Mouse (Mus musculus): Measurements from ENCODE around the gene Tpbpa. TPM values are rescaled to one million over a fixed set of nuclear protein-coding genes. Genes with fewer than 3 reads are reported as not detected.
"Not testable (repeated sequence)": the region's sequence is repeated elsewhere in the genome, so short reads cannot be mapped to it uniquely, and the experiment has no call there.

Tpbpa gene
- polyA plus RNA-seq (2016; fragmentation: Nextera tagmentation; extraction: Ambion mirVana) = not detected in 2 replicates

DNA sequence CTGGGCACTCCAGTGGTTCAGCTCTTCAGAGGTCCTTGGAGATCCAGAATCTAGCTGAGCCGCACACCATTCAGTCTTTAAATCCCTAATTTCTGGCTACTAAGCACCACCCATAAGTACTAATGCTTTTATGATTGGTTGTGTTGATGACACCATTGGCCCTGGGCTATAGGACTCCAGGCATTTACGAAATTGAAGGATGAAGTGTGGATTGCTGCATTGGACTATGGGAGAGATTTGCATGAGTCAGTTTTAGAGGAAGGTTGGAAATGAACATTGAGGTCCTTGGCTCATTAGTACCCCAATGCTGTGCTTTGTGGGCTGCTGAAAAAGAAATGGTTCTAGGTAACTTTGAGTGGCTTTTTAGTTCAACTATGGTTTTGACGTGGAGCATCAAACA, at the start of gene Tpbpa:
Tpbpa (minus strand) TSS at position 101 of the 400 bp plus-strand sequence.
- 83% methylated on average over 3 of the region's 3 CpGs for WGBS
- DNase-seq (ENCODE audit: extremely low spot score, low spot score); H3K4me3 ChIP-seq; H3K4me1 ChIP-seq; H3K27ac ChIP-seq; H3K27me3 ChIP-seq (ENCODE audit: poor library complexity, severe bottlenecking); H3K36me3 ChIP-seq (replicated peaks): not testable (repeated sequence)
- H3K9me3 ChIP-seq = peaks cover 44% of the 10 kb centered on the region

DNA sequence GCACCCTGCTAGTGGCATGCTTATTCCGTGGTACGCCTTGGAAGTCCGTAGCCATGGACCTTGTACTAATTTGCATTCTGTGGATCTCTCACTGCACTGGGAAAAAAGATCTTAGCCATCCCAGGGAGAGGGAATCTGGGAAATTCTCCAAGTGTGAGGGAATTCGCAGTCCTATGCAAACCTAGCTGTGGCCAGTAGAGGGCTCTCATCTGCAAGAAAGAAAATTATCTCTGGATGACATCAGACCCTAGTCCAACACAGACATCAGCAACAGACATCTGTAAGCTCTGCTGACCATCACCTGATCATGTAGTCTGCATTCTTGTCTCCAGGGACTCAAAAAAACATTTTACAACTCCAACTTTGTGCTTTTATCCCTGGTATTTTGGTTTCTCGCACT, 45.1 kb upstream of the Tpbpa start:
- H3K9me3 ChIP-seq; H3K4me1 ChIP-seq; H3K4me3 ChIP-seq; H3K36me3 ChIP-seq (replicated peaks); H3K27me3 ChIP-seq (ENCODE audit: poor library complexity, severe bottlenecking); DNase-seq (ENCODE audit: extremely low spot score, low spot score); H3K27ac ChIP-seq: not testable (repeated sequence)
- WGBS = 86% methylated on average over 5 of the region's 5 CpGs

DNA sequence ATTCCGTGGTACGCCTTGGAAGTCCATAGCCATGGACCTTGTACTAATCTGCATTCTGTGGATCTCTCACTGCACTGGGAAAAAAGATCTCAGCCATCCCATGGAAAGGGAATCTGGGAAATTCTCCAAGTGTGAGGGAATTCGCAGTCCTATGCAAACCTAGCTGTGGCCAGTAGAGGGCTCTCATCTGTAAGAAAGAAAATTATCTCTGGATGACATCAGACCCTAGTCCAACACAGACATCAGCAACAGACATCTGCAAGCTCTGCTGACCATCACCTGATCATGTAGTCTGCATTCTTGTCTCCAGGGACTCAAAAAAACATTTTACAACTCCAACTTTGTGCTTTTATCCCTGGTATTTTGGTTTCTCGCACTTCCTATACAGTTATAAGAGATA, 30.5 kb upstream of the Tpbpa start:
- H3K36me3 ChIP-seq (replicated peaks); H3K27ac ChIP-seq; H3K27me3 ChIP-seq (ENCODE audit: poor library complexity, severe bottlenecking); DNase-seq (ENCODE audit: extremely low spot score, low spot score); H3K4me1 ChIP-seq; H3K9me3 ChIP-seq; H3K4me3 ChIP-seq: not testable (repeated sequence)
- 68% methylated on average over 4 of the region's 4 CpGs for WGBS

DNA sequence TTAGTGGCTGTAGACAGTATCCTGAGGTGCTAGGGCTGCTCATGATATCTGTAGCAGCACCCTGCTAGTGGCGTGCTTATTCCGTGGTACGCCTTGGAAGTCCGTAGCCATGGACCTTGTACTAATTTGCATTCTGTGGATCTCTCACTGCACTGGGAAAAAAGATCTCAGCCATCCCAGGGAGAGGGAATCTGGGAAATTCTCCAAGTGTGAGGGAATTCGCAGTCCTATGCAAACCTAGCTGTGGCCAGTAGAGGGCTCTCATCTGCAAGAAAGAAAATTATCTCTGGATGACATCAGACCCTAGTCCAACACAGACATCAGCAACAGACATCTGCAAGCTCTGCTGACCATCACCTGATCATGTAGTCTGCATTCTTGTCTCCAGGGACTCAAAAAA, 22.2 kb upstream of the Tpbpa start:
- H3K27ac ChIP-seq; H3K4me3 ChIP-seq; H3K36me3 ChIP-seq (replicated peaks); DNase-seq (ENCODE audit: extremely low spot score, low spot score); H3K4me1 ChIP-seq; H3K27me3 ChIP-seq (ENCODE audit: poor library complexity, severe bottlenecking): not testable (repeated sequence)
- 39% methylated on average over 5 of the region's 5 CpGs for WGBS
- H3K9me3 ChIP-seq = peaks cover 31% of the 10 kb centered on the region

DNA sequence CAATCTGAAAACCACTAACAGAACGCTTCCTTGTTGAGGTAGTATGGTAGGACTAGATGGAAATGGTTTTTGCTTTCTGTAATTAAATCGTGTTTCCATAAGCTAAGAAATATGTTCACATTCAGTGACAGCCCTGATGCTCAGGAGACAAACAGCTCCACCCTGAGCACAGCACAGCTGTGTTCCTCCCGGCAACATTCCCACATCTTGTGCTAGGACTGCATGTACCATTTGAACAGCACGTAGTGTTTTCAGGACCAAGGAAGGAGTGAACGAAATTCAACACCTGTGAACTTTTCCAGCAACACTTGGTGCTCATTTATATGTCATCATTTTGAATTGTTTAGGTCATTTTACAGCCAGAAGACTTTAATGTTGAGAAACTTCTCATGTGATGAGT, 19.9 kb upstream of the Tpbpa start:
- no peak for DNase-seq (ENCODE audit: extremely low spot score, low spot score)
- H3K27ac ChIP-seq = no peak overlapping the region
- H3K36me3 ChIP-seq (replicated peaks) = no peaks in the 10 kb centered on the region
- H3K9me3 ChIP-seq = peaks cover 46% of the 10 kb centered on the region
- no peaks in the 10 kb centered on the region for H3K4me1 ChIP-seq
- whole genome bisulfite sequencing = 69% methylated on average over 5 of the region's 5 CpGs
- H3K27me3 ChIP-seq (ENCODE audit: poor library complexity, severe bottlenecking) = no peaks in the 10 kb centered on the region
- H3K4me3 ChIP-seq = no peak overlapping the region

DNA sequence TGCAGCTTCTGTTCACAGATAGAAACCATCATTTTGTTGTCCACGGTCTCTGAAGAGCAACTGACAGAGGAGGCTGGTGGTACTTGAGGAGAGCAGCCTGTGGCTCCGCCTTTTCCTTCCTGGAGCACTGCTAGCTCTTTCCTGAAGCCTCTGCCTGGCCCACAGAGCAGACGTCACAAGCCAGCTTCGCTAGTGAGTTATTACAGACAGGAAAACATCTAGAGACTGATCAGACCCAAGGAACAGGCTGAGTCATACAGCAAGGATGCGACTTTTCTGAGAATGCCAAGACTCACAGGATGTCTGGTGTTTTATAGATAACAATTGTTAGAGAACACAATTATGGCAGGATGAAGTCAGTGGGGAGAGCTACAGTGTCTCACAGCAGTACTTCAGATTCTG, 5.3 kb downstream of the Tpbpa start, which contains the start of the genes Gm49391 and Ctla2a:
Gm49391 (minus strand) TSS at position 72 of the 402 bp plus-strand sequence.
Ctla2a (minus strand) TSS at position 126 of the 402 bp plus-strand sequence.
- DNase-seq (ENCODE audit: extremely low spot score, low spot score) = no peak
- H3K4me1 ChIP-seq = no peaks in the 10 kb centered on the region
- peaks cover 29% of the 10 kb centered on the region for H3K9me3 ChIP-seq
- H3K27ac ChIP-seq = no peak within 1 kb of the TSS
- H3K4me3 ChIP-seq = no peak within 1 kb of the TSS
- H3K36me3 ChIP-seq (replicated peaks) = no peaks in the 10 kb centered on the region
- no peaks in the 10 kb centered on the region for H3K27me3 ChIP-seq (ENCODE audit: poor library complexity, severe bottlenecking)
- WGBS = 67% methylated on average over 5 of the region's 5 CpGs

DNA sequence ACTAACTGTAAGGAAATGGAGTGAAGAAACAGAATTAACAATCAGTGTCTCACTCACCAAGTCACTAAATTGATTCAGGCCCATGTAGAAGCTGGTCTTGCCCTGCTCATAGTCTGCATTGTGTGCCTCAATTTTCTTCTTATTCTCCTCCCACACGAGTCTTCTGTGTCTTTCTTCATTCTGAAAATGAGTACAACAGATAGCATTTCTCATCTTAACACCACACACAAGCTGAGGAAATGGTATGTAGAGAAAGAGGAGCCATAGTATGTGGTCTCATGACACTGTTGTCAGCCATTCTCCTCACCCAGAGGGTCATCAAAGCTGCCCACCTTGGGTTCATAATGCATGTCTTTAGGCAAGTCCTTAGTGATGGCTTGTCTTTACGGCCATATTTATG, 6.3 kb downstream of the Tpbpa start, which contains the start of gene Gm49393:
Gm49393 (minus strand) TSS at position 101 of the 400 bp plus-strand sequence.
- H3K27ac ChIP-seq; H3K4me3 ChIP-seq; H3K36me3 ChIP-seq (replicated peaks); H3K27me3 ChIP-seq (ENCODE audit: poor library complexity, severe bottlenecking); H3K4me1 ChIP-seq; DNase-seq (ENCODE audit: extremely low spot score, low spot score): not testable (repeated sequence)
- WGBS = 77% methylated on average over 2 of the region's 2 CpGs
- H3K9me3 ChIP-seq = peaks cover 28% of the 10 kb centered on the region

DNA sequence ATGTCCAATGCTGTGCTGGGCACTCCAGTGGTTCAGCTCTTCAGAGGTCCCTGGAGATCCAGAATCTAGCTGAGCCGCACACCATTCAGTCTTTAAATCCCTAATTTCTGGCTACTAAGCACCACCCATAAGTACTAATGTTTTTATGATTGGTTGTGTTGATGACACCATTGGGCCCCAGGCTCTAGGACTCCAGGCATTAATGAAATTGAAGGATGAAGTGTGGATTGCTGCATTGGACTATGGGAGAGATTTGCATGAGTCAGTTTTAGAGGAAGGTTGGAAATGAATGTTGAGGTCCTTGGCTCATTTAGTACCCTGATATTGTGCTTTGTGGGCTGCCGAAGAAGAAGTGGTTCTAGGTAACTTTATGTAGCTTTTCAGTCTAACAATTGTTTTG, 37.0 kb downstream of the Tpbpa start, which contains the start of gene Tpbpb:
Tpbpb (minus strand) TSS at position 101 of the 400 bp plus-strand sequence.
- not testable (repeated sequence) for DNase-seq (ENCODE audit: extremely low spot score, low spot score); H3K4me3 ChIP-seq; H3K27ac ChIP-seq; H3K27me3 ChIP-seq (ENCODE audit: poor library complexity, severe bottlenecking); H3K4me1 ChIP-seq; H3K36me3 ChIP-seq (replicated peaks)
- H3K9me3 ChIP-seq = peaks cover 11% of the 10 kb centered on the region; the same call in 1 of the 2 replicates
- 88% methylated on average over 2 of the region's 2 CpGs for WGBS

DNA sequence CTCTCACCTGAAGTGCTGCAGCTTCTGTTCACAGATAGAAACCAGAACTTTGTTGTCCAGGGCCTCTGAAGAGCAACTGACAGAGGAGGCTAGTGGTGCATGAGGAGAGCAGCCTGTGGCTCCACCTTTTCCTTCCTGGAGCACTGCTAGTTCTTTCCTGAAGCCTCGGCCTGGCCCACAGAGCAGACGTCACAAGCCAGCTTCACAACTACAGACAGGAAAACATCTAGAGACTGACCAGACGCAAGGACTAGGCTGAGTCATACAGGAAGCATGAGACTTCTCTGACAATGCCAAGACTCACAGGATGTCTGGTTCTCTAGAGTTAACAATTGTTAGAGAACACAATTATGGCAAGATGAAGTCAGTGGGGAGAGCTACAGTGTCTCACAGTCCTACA, 44.5 kb downstream of the Tpbpa start, which contains the start of gene Ctla2b:
Ctla2b (minus strand) TSS at position 120 of the 400 bp plus-strand sequence.
- no peaks in the 10 kb centered on the region for H3K4me1 ChIP-seq
- peaks cover 19% of the 10 kb centered on the region; the same call in 1 of the 2 replicates for H3K9me3 ChIP-seq
- no peak within 1 kb of the TSS for H3K4me3 ChIP-seq
- no peaks in the 10 kb centered on the region for H3K27me3 ChIP-seq (ENCODE audit: poor library complexity, severe bottlenecking)
- WGBS = 88% methylated on average over 3 of the region's 3 CpGs
- DNase-seq (ENCODE audit: extremely low spot score, low spot score) = no peak
- no peaks in the 10 kb centered on the region for H3K36me3 ChIP-seq (replicated peaks)
- no peak within 1 kb of the TSS for H3K27ac ChIP-seq

DNA sequence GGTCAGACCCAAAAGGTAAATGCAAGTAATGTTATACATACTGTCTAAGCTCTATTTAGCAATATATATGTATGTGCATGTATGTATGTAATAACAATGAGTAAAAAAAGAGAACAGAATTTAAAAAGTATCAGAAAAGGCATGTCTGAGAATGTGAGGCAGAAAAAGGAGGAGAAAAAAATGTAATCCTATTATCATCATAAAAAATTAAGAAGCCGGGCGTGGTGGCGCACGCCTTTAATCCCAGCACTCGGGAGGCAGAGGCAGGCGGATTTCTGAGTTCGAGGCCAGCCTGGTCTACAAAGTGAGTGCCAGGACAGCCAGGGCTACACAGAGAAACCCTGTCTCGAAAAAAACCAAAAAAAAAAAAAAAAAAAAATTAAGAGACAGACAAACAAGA, 45.0 kb downstream of the Tpbpa start, which contains the start of gene Gm49392:
Gm49392 (minus strand) TSS at position 101 of the 400 bp plus-strand sequence.
- H3K27ac ChIP-seq; H3K4me3 ChIP-seq; H3K36me3 ChIP-seq (replicated peaks); H3K4me1 ChIP-seq; DNase-seq (ENCODE audit: extremely low spot score, low spot score); H3K27me3 ChIP-seq (ENCODE audit: poor library complexity, severe bottlenecking): not testable (repeated sequence)
- peaks cover 17% of the 10 kb centered on the region; the same call in 1 of the 2 replicates for H3K9me3 ChIP-seq
- 89% methylated on average over 8 of the region's 8 CpGs for WGBS

DNA sequence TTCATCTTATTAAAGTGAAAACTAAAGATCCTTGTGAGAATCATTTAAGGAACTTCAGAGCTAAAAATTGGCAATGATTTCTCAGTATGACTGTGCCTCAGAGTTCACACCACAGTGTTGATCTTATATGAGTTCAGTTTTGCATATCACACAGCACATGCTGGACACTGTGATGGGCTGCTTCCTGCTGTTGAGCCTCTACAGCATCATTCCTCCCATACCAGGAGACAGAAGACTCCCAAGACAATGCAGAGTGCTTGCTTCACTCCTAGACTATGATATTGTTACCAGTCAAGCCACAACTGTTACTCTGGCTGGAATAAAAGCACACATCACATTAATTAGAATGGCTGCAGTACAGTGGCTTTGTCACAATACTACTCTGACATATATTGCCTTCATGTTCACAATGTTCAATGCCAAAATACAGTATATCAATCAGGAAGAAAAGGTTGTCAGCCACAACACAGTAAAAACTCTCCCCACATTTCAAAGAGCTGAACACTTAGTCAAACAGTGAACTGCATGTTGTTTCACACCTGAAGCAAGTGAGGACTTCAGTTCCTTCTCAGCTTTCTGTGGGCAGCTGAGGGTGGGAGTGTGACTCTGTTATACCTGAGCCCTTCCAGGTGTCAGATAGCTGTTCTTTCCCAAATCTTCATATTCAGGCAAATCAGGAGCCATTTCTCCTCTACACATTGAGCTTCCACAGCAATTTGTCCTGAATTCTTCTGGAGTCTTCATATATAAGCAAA, 46.2 kb downstream of the Tpbpa start:
- no peaks in the 10 kb centered on the region for H3K4me1 ChIP-seq
- H3K27me3 ChIP-seq (ENCODE audit: poor library complexity, severe bottlenecking) = no peaks in the 10 kb centered on the region
- peaks cover 20% of the 10 kb centered on the region for H3K9me3 ChIP-seq
- H3K27ac ChIP-seq = no peak overlapping the region
- DNase-seq (ENCODE audit: extremely low spot score, low spot score) = no peak
- no peak overlapping the region for H3K4me3 ChIP-seq
- no peaks in the 10 kb centered on the region for H3K36me3 ChIP-seq (replicated peaks)

DNA sequence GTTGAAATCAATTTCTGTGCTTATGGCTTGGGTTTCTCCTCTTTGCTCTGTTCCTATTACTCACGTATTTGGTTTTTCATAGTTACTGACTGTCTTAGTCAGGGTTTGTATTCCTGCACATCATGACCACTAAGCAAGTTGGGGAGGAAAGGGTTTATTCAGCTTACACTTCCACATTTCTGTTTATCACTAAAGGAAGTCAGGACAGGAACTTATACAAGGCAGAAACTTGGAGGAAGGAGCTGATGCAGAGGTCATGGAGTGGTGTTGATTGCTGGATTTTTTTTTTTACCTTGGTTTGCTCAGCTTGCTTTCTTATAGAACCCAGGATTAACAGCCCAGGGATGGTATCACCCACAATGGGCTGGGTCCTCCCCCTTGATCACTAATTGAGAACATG, 49.5 kb downstream of the Tpbpa start:
- no peaks in the 10 kb centered on the region for H3K4me1 ChIP-seq
- WGBS = 97% methylated on average over 1 of the region's 1 CpGs

More for the DNA sequence above, 49.5 kb downstream of the Tpbpa start:
- Histone ChIP-seq H3K4me3 (no peak overlapping the region), H3K27me3 (ENCODE audit: poor library complexity, severe bottlenecking) (no peaks in the 10 kb centered on the region), H3K36me3 (replicated peaks) (no peaks in the 10 kb centered on the region), H3K27ac (no peak overlapping the region), H3K9me3 (peaks cover 14% of the 10 kb centered on the region)
- DNase-seq (ENCODE audit: extremely low spot score, low spot score) = no peak
